Mouse (Mus musculus): ENCODE data around the gene Fgfr2. TPM values are rescaled to one million over a fixed set of nuclear protein-coding genes. Genes with fewer than 3 reads are reported as not detected.

Gene Fgfr2
- total RNA-seq, 2 experiments from 2014 or later: 190 to 480 TPM

DNA sequence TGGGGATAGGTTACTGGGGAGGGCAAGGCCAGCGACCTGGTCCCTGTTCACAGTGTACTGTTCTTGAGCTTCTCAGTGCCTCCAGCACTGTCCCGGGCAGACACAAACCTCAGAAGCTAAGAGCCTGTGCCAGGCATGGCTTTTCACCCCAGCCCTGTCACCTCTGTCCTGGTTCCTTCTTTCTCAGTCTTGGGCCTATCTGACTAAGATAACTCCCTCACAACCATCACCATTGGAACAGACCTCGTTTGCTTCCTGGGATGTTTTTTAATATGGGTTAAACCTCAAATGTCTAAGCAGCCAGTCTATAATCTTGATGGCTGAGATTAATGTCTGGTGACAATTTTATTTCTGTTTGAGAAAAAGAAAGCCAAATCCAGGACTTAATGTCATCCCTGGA lies 755.8 kb downstream of the Fgfr2 start:
- DNase-seq: no peak

- no peak for DNase-seq
Measured at GRCm38 (mm10) chr7:132365703-132366384, 757.3 kb downstream of the Fgfr2 start.

GRCm38 (mm10) chr7:132365111-132365510 lies 758.0 kb downstream of the Fgfr2 start:
- no peak for DNase-seq

GRCm38 (mm10) chr7:132364506-132364905 lies 758.6 kb downstream of the Fgfr2 start:
- DNase-seq: no peak

GRCm38 (mm10) chr7:132360336-132360735 lies 762.8 kb downstream of the Fgfr2 start:
- no peak for DNase-seq

DNA sequence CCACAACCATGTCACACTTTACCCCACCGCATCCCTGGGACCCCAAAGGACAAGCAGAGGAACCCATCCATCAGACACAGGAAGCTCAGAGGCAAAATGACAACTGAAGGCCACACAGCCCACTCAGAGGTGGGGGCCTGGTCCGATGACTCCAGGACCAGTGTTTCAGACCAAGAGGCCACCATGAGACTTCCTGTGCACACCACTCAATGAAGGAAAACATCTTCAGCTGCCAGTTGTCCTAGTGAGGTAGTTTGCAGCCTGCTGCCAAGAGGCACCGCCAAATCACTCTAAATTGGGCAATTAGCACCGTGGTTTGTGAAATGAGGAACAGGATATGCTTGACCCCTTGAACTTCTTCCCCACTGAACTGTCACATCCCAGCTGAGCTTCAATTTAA lies 764.4 kb downstream of the Fgfr2 start:
- DNase-seq: peak in 1 of 2 experiments; percentile 37

DNA sequence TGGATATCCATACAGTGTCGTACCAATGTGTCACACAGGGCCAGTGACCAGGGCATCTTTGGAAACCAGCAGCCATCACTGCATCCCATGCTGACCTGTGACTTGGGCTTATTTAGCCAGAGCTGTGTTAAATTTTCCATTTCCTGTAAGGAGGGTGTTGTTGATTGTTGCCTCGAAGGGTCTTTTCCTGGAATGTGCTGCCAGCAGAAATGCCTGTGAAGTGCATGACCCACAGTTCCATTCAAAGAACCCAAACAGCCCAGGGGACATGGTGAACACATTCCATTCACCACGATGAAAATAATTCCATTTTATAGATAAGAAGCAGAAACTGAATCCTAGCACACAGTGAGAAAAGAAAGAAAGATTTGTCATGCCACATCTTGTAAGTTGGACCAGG lies 764.9 kb downstream of the Fgfr2 start:
- DNase-seq: no peak

DNA sequence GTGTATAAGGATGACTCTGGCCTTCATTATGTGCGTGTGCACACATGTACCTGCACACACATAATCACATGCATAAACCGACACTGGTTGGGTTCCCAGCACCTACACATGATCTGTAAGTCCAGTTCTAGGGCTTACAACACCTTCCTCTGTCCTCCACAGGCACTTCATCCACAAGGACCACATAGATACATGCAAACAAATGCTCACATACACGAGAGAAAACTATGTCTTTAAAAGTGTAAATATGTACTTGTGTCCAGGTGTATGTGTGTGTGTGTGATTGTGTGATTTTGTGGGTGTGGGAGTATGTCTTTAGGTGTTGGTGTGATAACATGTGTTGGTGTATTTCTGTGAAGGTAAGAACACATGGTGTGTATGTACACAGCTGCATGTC lies 765.3 kb downstream of the Fgfr2 start:
- DNase-seq: no peak

- no peak for DNase-seq
Measured at GRCm38 (mm10) chr7:132356881-132357840, 766.0 kb downstream of the Fgfr2 start.

- DNase-seq: no peak
Measured at GRCm38 (mm10) chr7:132356185-132356584, 767.0 kb downstream of the Fgfr2 start.

GRCm38 (mm10) chr7:132355767-132356166 lies 767.4 kb downstream of the Fgfr2 start:
- DNase-seq: no peak

- no peak for DNase-seq
Measured at GRCm38 (mm10) chr7:132349075-132349572, 774.0 kb downstream of the Fgfr2 start.

GRCm38 (mm10) chr7:132347273-132348045 lies 775.7 kb downstream of the Fgfr2 start:
- peak; percentile 25 to 59 for DNase-seq

DNA sequence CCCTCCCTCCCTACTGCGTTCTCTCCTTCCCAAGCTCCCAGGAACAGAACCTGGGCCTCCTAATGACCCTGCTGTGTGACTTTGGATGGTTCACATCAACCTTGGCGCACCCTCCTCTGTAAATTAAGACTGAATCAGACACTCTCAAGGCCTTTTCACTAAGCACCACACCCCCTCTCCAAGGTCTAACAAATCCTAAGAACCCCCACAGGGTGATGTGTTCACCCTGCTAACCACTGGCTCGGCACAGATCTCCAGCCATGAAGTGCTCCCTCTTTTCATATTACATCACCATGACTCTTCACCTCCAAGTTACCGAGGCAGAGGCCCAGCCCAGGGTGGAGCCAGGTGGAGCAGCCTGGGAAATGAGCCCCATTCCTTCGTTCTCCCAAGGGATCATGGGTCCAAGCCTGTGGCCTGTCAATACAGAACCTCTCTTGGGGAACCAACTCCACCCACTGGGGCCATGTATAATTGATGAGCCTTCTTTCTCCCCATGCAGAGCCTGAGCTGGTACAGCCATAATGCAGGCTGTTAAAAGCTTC lies 777.6 kb downstream of the Fgfr2 start:
- peak; percentile 45 to 52 for DNase-seq

DNA sequence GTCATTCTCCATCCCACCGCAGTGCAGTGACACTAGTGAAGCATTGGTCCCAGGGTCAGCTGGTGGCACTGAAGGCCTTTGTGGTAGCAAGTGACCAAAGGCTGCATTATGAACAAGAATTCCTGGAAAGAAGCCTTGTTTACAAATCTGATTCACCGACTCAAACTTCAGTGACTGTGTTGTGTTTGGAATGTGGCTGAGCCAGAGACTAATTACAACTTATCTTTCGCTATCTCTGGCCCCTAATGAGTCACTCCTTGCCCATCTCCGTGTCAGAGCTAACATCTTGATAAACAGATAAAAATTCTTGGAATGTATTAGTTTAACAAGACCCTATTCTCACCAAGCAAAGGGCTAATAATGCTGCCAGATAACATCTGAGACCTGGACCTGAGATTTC lies 778.5 kb downstream of the Fgfr2 start:
- DNase-seq: peak in 1 of 2 experiments; percentile 35

DNA sequence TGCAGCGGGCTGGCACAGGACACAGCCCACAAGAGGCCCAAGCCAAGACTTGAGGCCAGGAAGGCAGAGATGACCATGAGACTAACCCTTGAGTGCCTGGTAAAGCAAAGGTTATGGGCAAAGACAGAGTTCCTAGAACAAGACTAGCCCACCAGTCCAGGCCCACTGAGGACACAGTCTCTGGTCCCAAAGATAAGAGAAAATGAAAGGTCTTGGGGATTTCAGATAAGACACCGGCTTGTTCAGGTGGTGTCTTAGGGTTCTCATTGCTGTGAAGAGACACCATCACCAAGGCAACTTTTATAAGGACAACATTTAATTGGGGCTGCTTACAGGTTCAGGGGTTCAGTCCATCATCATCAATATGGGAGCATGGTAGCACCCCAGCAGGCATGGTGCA lies 779.2 kb downstream of the Fgfr2 start:
- no peak for DNase-seq

GRCm38 (mm10) chr7:132343146-132343545 lies 780.0 kb downstream of the Fgfr2 start:
- DNase-seq: no peak

- peak in 1 of 2 experiments; percentile 27 for DNase-seq
Measured at GRCm38 (mm10) chr7:132339041-132339839, 783.9 kb downstream of the Fgfr2 start.

- DNase-seq: no peak
Measured at GRCm38 (mm10) chr7:132338350-132338749, 784.8 kb downstream of the Fgfr2 start.

DNA sequence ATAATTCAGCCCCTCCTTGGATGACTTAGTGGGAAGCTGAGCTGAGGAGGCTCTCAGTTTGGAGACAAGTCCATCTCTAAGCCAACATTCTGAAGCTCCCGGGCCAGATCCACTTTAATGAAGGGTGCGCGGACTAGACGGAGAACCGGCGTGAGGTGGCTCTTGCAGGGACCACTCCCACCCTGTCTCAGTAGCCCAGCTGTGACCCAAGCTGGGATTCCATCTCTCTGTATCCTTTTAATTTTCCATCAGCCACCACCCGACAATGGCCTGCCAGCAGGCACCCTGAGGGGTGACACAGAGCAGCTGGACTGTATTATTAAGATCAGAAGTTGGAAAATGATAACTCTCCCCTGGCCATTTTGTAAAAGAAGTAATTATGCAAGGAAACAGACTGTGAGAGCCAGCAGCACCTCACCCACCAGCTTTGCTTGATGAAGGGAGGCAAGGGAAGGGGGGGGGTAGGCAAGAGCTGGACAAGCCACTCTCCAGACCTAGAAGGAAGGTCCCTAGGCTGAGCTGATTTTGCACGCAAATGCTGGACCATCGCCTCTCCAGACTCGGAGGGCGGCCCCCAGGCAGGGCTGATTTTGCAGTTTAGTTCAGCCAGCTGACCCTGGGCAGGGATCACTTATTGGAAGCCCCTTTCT lies 785.8 kb downstream of the Fgfr2 start:
- no peak for DNase-seq

DNA sequence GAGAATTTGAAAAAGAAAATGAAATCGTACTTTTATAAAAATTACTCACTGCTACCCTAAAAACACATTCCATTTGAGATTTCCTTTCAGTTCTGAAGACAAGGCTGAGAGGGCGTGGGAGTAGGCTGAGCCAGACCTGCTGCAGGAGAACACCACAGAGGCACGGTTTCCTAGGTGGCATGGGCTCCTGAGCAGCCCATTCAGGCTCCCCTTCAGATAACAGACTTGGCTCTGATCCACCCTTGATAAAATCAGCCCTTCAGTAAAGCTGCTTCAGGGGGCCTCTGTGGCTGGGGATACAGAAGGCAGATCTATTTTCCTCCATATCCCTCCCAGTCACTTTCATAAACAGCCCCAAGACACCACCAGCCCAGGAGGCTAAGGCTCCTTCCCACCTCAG lies 786.4 kb downstream of the Fgfr2 start:
- no peak for DNase-seq

Measured in adrenal gland, postnatal 36 days (tissue).